Mouse (Mus musculus): Measurements from ENCODE around the gene Pip4k2a.

GRCm38 (mm10) chr2:18833024-18833590, 164.8 kb downstream of the Pip4k2a start:
- TF ChIP-seq POLR2A (IDR thresholded peaks at IDR 0.05; ENCODE audit: borderline replicate concordance, insufficient read depth, low read length) (no peak), CTCF (IDR thresholded peaks at IDR 0.05; ENCODE audit: borderline replicate concordance, insufficient read depth, low read depth, low read length) (no peak)
